Mouse (Mus musculus) splenic B cell, adult 2 months (primary cell): Measurements from ENCODE around the gene Bsx.

Source experiments
- DNase-seq: peaks from one replicate; pipeline ENCODE4 v3.0.0-alpha.2; 2011; ENCODE audit warnings: low read depth, low spot score
- H3K27me3 ChIP-seq: 2 replicates; pipeline ENCODE4 v1.6.1; 2012; ENCODE audit warnings: mild to moderate bottlenecking, low read length, moderate library complexity, mixed read lengths; ENCODE audit not compliant: control insufficient read depth, poor library complexity, insufficient read depth, severe bottlenecking
- H3K36me3 ChIP-seq: 2 replicates; pipeline ENCODE4 v1.6.1; 2012; ENCODE audit warnings: mild to moderate bottlenecking, low read length, moderate library complexity, mixed read lengths; ENCODE audit not compliant: control insufficient read depth, poor library complexity, insufficient read depth, severe bottlenecking

Gene Bsx

GRCm38 (mm10) chr9:40876693-40877092 lies 2.8 kb downstream of the Bsx start:
- DNase-seq: no peak
- Histone ChIP-seq H3K36me3 (no peaks in the 10 kb centered on the region), H3K27me3 (no peaks in the 10 kb centered on the region; the same call in 1 of the 2 replicates)

- DNase-seq: no peak
- Histone ChIP-seq H3K27me3 (no peaks in the 10 kb centered on the region; the same call in 1 of the 2 replicates), H3K36me3 (no peaks in the 10 kb centered on the region)
Measured at GRCm38 (mm10) chr9:40877146-40877880, 3.4 kb downstream of the Bsx start.

GRCm38 (mm10) chr9:40877881-40878235 lies 3.9 kb downstream of the Bsx start:
- no peaks in the 10 kb centered on the region; the same call in 1 of the 2 replicates for H3K27me3 ChIP-seq
- H3K36me3 ChIP-seq: no peaks in the 10 kb centered on the region
- no peak for DNase-seq

- no peak for DNase-seq
- no peaks in the 10 kb centered on the region for H3K36me3 ChIP-seq
- no peaks in the 10 kb centered on the region; the same call in 1 of the 2 replicates for H3K27me3 ChIP-seq
Measured at GRCm38 (mm10) chr9:40878291-40878945, 4.5 kb downstream of the Bsx start.

- no peak for DNase-seq
- Histone ChIP-seq H3K36me3 (no peaks in the 10 kb centered on the region), H3K27me3 (no peaks in the 10 kb centered on the region; the same call in 1 of the 2 replicates)
Measured at GRCm38 (mm10) chr9:40878998-40879397, 5.1 kb downstream of the Bsx start.

- no peak for DNase-seq
Measured at GRCm38 (mm10) chr9:40885669-40886068, 11.7 kb downstream of the Bsx start.

GRCm38 (mm10) chr9:40889389-40889788 lies 15.5 kb downstream of the Bsx start:
- no peak for DNase-seq
- H3K27me3 ChIP-seq: no peaks in the 10 kb centered on the region

More at GRCm38 (mm10) chr9:40885669-40886068, 11.7 kb downstream of the Bsx start:
- H3K27me3 ChIP-seq: no peaks in the 10 kb centered on the region
- H3K36me3 ChIP-seq: no peaks in the 10 kb centered on the region

GRCm38 (mm10) chr9:40892456-40892855 lies 18.5 kb downstream of the Bsx start:
- DNase-seq: no peak
- H3K27me3 ChIP-seq: no peaks in the 10 kb centered on the region
- no peaks in the 10 kb centered on the region for H3K36me3 ChIP-seq

More at GRCm38 (mm10) chr9:40889389-40889788, 15.5 kb downstream of the Bsx start:
- no peaks in the 10 kb centered on the region for H3K36me3 ChIP-seq

GRCm38 (mm10) chr9:40907413-40907812 lies 33.5 kb downstream of the Bsx start:
- Histone ChIP-seq H3K36me3 (no peaks in the 10 kb centered on the region), H3K27me3 (no peaks in the 10 kb centered on the region)
- DNase-seq: no peak

GRCm38 (mm10) chr9:40908411-40908810 lies 34.5 kb downstream of the Bsx start:
- DNase-seq: no peak
- no peaks in the 10 kb centered on the region for H3K36me3 ChIP-seq
- H3K27me3 ChIP-seq: no peaks in the 10 kb centered on the region

- no peaks in the 10 kb centered on the region for H3K36me3 ChIP-seq
- DNase-seq: no peak
- no peaks in the 10 kb centered on the region for H3K27me3 ChIP-seq
Measured at GRCm38 (mm10) chr9:40908915-40909314, 35.0 kb downstream of the Bsx start.

- H3K36me3 ChIP-seq: no peaks in the 10 kb centered on the region
- H3K27me3 ChIP-seq: no peaks in the 10 kb centered on the region
- DNase-seq: no peak
Measured at GRCm38 (mm10) chr9:40917871-40918613, 44.1 kb downstream of the Bsx start.

GRCm38 (mm10) chr9:40927351-40927980 lies 53.5 kb downstream of the Bsx start:
- Histone ChIP-seq H3K27me3 (no peaks in the 10 kb centered on the region), H3K36me3 (no peaks in the 10 kb centered on the region)
- no peak for DNase-seq
